In genomic region chr13:74316386-74316785, GRCm38 (mm10) we compare ENCODE assay signal across 8 mouse cellular contexts. TPM values are rescaled to one million over a fixed set of nuclear protein-coding genes. Genes with fewer than 3 reads are reported as not detected.
DNase-seq lines count a peak whose midpoint lies in the region; ATAC-seq lines count a peak whose summit lies in the region.

No protein-coding gene starts in this region.

- H3K27ac ChIP-seq in kidney, embryonic 15.5 days = peak overlapping the region; percentile 89
- H3K27ac ChIP-seq in hindbrain, embryonic 12.5 days = 0 out of 2 replicates have a peak overlapping the region, but pooled peaks have one; percentile 46
- peak overlapping the region; percentile 61; the same call in 1 of the 2 replicates for H3K27ac ChIP-seq in midbrain, embryonic 14.5 days (replicated peaks; ENCODE audit: low read depth, low read length)

- no peak for DNase-seq in kidney, adult 11 months
- DNase-seq in ZHBTc4 (ENCODE audit: low read depth, low spot score) = peak; percentile 49
- no peak for DNase-seq in midbrain, embryonic 14.5 days
- DNase-seq in thymus, postnatal 14 days = no peak
- DNase-seq in layer of hippocampus, adult 11-12 months (ENCODE audit: low spot score) = no peak
- no peak for DNase-seq in left cerebral cortex, adult 8-10 months (ENCODE audit: low spot score in 2 of 2)

- H3K4me1 ChIP-seq in kidney, embryonic 15.5 days = peaks cover 14% of the 10 kb centered on the region
- H3K4me1 ChIP-seq in hindbrain, embryonic 12.5 days = peaks cover 13% of the 10 kb centered on the region; the same call in 1 of the 2 replicates
- H3K4me1 ChIP-seq in midbrain, embryonic 14.5 days (ENCODE audit: control insufficient read depth, insufficient read depth, low read length) = peaks cover 10% of the 10 kb centered on the region

- H3K4me2 ChIP-seq in kidney, embryonic 15.5 days = peak overlapping the region; percentile 76
- H3K4me2 ChIP-seq in hindbrain, embryonic 12.5 days (replicated peaks) = peak overlapping the region; percentile 77
- peak overlapping the region; percentile 83 for H3K4me2 ChIP-seq in midbrain, embryonic 14.5 days (ENCODE audit: low read length)

- peak overlapping the region; percentile 89 for H3K4me3 ChIP-seq in kidney, embryonic 15.5 days (replicated peaks)
- peak overlapping the region; percentile 78 for H3K4me3 ChIP-seq in hindbrain, embryonic 12.5 days
- H3K4me3 ChIP-seq in midbrain, embryonic 14.5 days (replicated peaks; ENCODE audit: low read depth, low read length) = peak overlapping the region; percentile 84

- peak overlapping the region; percentile 85 for H3K9ac ChIP-seq in kidney, embryonic 15.5 days
- H3K9ac ChIP-seq in hindbrain, embryonic 12.5 days = peak overlapping the region; percentile 71
- peak overlapping the region; percentile 85 for H3K9ac ChIP-seq in midbrain, embryonic 14.5 days (replicated peaks; ENCODE audit: low read length)

- H3K27me3 ChIP-seq in kidney, embryonic 15.5 days = no peaks in the 10 kb centered on the region
- no peaks in the 10 kb centered on the region for H3K27me3 ChIP-seq in hindbrain, embryonic 12.5 days
- H3K27me3 ChIP-seq in midbrain, embryonic 14.5 days (ENCODE audit: control insufficient read depth, insufficient read depth, low read length) = no peaks in the 10 kb centered on the region

- 23% methylated on average over 4 of the region's 4 CpGs for WGBS in kidney, embryonic 15.5 days
- 32% methylated on average over 4 of the region's 4 CpGs for WGBS in hindbrain, embryonic 12.5 days
- 41% methylated on average over 4 of the region's 4 CpGs for WGBS in midbrain, embryonic 14.5 days

- peaks cover 37% of the 10 kb centered on the region for H3K36me3 ChIP-seq in kidney, embryonic 15.5 days
- H3K36me3 ChIP-seq in hindbrain, embryonic 12.5 days = peaks cover 17% of the 10 kb centered on the region
- peaks cover 31% of the 10 kb centered on the region for H3K36me3 ChIP-seq in midbrain, embryonic 14.5 days (ENCODE audit: control insufficient read depth, insufficient read depth, low read length)

- H3K9me3 ChIP-seq in kidney, embryonic 15.5 days (replicated peaks) = no peaks in the 10 kb centered on the region
- no peaks in the 10 kb centered on the region for H3K9me3 ChIP-seq in hindbrain, embryonic 12.5 days (replicated peaks)
- no peaks in the 10 kb centered on the region for H3K9me3 ChIP-seq in midbrain, embryonic 14.5 days (ENCODE audit: control insufficient read depth, low read length)

- ATAC-seq in kidney, embryonic 15.5 days (replicated peaks; ENCODE audit: low FRiP score) = no peak
- no peak for ATAC-seq in hindbrain, embryonic 12.5 days (ENCODE audit: low FRiP score)
- no peak for ATAC-seq in midbrain, embryonic 14.5 days (ENCODE audit: low FRiP score, low TSS enrichment)

RNA-seq across cellular contexts. Expression of gene Pdcd6, which starts 1.0 kb away (rescaled TPM):
- 155 and 157 TPM in 2 replicates for polyA plus RNA-seq in kidney, embryonic 15.5 days (2015; fragmentation: Nextera tagmentation; extraction: Ambion mirVana)
- 107 and 112 TPM in 2 replicates for polyA plus RNA-seq in hindbrain, embryonic 12.5 days (2016; fragmentation: Nextera tagmentation; extraction: Ambion mirVana)
- 126 and 131 TPM in 2 replicates for polyA plus RNA-seq in midbrain, embryonic 14.5 days (2014; fragmentation: Nextera tagmentation; extraction: Ambion mirVana)
- 10 to 100 TPM; 80.1 to 87.1 (median 82.4) TPM for total RNA-seq in left cerebral cortex, adult 8-10 months (2022)

RNA-seq across cellular contexts. Expression of gene Ahrr, which starts 24.3 kb away (rescaled TPM):
- 0.45 and 0.52 TPM in 2 replicates for polyA plus RNA-seq in kidney, embryonic 15.5 days (2015; fragmentation: Nextera tagmentation; extraction: Ambion mirVana)
- polyA plus RNA-seq in hindbrain, embryonic 12.5 days (2016; fragmentation: Nextera tagmentation; extraction: Ambion mirVana) = 1.2 and 2.1 TPM in 2 replicates
- polyA plus RNA-seq in midbrain, embryonic 14.5 days (2014; fragmentation: Nextera tagmentation; extraction: Ambion mirVana) = 0.15 and 1.5 TPM in 2 replicates
- total RNA-seq in left cerebral cortex, adult 8-10 months (2022) = 1 to 10 TPM in 3 of 4 experiments, under 1 TPM in 1; 0.85 to 2.0 (median 1.2) TPM

RNA-seq across cellular contexts. Expression of gene Sdha, which starts 33.7 kb away (rescaled TPM):
- polyA plus RNA-seq in kidney, embryonic 15.5 days (2015; fragmentation: Nextera tagmentation; extraction: Ambion mirVana) = 308 and 323 TPM in 2 replicates
- polyA plus RNA-seq in hindbrain, embryonic 12.5 days (2016; fragmentation: Nextera tagmentation; extraction: Ambion mirVana) = 213 and 222 TPM in 2 replicates
- polyA plus RNA-seq in midbrain, embryonic 14.5 days (2014; fragmentation: Nextera tagmentation; extraction: Ambion mirVana) = 153 and 196 TPM in 2 replicates
- total RNA-seq in left cerebral cortex, adult 8-10 months (2022) = 100 to 1,000 TPM; 345 to 381 (median 357) TPM

RNA-seq across cellular contexts. Expression of gene Ccdc127, which starts 33.7 kb away (rescaled TPM):
- polyA plus RNA-seq in kidney, embryonic 15.5 days (2015; fragmentation: Nextera tagmentation; extraction: Ambion mirVana) = 60.7 and 61.7 TPM in 2 replicates
- 57.9 and 64.7 TPM in 2 replicates for polyA plus RNA-seq in hindbrain, embryonic 12.5 days (2016; fragmentation: Nextera tagmentation; extraction: Ambion mirVana)
- polyA plus RNA-seq in midbrain, embryonic 14.5 days (2014; fragmentation: Nextera tagmentation; extraction: Ambion mirVana) = 41.7 and 46.2 TPM in 2 replicates
- total RNA-seq in left cerebral cortex, adult 8-10 months (2022) = 10 to 100 TPM; 78.1 to 94.3 (median 82.4) TPM

RNA-seq across cellular contexts. Expression of gene Lrrc14b, which starts 47.4 kb away (rescaled TPM):
- polyA plus RNA-seq in kidney, embryonic 15.5 days (2015; fragmentation: Nextera tagmentation; extraction: Ambion mirVana) = not detected in 2 replicates
- polyA plus RNA-seq in hindbrain, embryonic 12.5 days (2016; fragmentation: Nextera tagmentation; extraction: Ambion mirVana) = not detected in 2 replicates
- polyA plus RNA-seq in midbrain, embryonic 14.5 days (2014; fragmentation: Nextera tagmentation; extraction: Ambion mirVana) = not detected in 2 replicates
- under 1 TPM; 0.11 to 0.35 (median 0.19) TPM for total RNA-seq in left cerebral cortex, adult 8-10 months (2022)
